Mouse (Mus musculus) embryonic facial prominence, embryonic 15.5 days (tissue): ENCODE results near the gene Iqcj. TPM values are rescaled to one million over a fixed set of nuclear protein-coding genes. Genes with fewer than 3 reads are reported as not detected.

Source experiments
- ATAC-seq: fragments of 200-750 bp; cut with Nextera tagmentation; 2 replicates; pipeline ENCODE4 v1.8.0; 2017; ENCODE audit warnings: low read depth, moderate TSS enrichment; ENCODE audit not compliant: insufficient number of reproducible peaks, low FRiP score, low TSS enrichment
- H3K27ac ChIP-seq: fragments of 300-500 bp; sonication (generic); replicated peaks from 2 replicates; pipeline ENCODE4 v1.5.1; 2015; ENCODE audit warnings: mild to moderate bottlenecking, inconsistent platforms
- H3K27me3 ChIP-seq: fragments of 300-500 bp; sonication (generic); 2 replicates; pipeline ENCODE4 v1.6.1; 2015; ENCODE audit warnings: inconsistent platforms
- H3K36me3 ChIP-seq: fragments of 300-500 bp; sonication (generic); 2 replicates; pipeline ENCODE4 v1.6.1; 2015; ENCODE audit warnings: mild to moderate bottlenecking, inconsistent platforms
- H3K4me1 ChIP-seq: fragments of 300-500 bp; sonication (generic); 2 replicates; pipeline ENCODE4 v1.6.1; 2015; ENCODE audit warnings: inconsistent platforms
- H3K4me2 ChIP-seq: fragments of 300-500 bp; sonication (generic); replicated peaks from 2 replicates; pipeline ENCODE4 v1.6.1; 2015; ENCODE audit warnings: mild to moderate bottlenecking, inconsistent platforms
- H3K4me3 ChIP-seq: fragments of 300-500 bp; sonication (generic); replicated peaks from 2 replicates; pipeline ENCODE4 v1.5.1; 2015; ENCODE audit warnings: mild to moderate bottlenecking, inconsistent platforms
- H3K9ac ChIP-seq: fragments of 300-500 bp; sonication (generic); 2 replicates; pipeline ENCODE4 v1.6.1; 2015; ENCODE audit warnings: inconsistent platforms
- H3K9me3 ChIP-seq: fragments of 300-500 bp; sonication (generic); replicated peaks from 2 replicates; pipeline ENCODE4 v1.6.1; 2016; ENCODE audit warnings: inconsistent platforms
- WGBS: fragments of 180-500 bp; shearing (Covaris S2); methylation state at CpG from one replicate; pipeline ENCODE4 v1.1.7; 2015; 5-methylcytosine and 5-hydroxymethylcytosine counted together
- polyA plus RNA-seq: library from polyadenylated mRNA; unstranded; fragments of >200 nt; fragmentation: Nextera tagmentation; extraction: Ambion mirVana; gene quantifications from 2 replicates; pipeline ENCODE4 v1.2.1, GENCODE M21; 2015

Gene Iqcj
- polyA plus RNA-seq, 1 experiment from 2014 or later, result not detected

- H3K27me3 ChIP-seq, result no peaks in the 10 kb centered on the region
- H3K27ac ChIP-seq, result no peak overlapping the region
- no peak for ATAC-seq
- no peak overlapping the region for H3K4me3 ChIP-seq
- H3K9me3 ChIP-seq, result no peaks in the 10 kb centered on the region
- H3K4me1 ChIP-seq, result no peaks in the 10 kb centered on the region
- 81% methylated on average over 2 of the region's 2 CpGs for WGBS
- no peak overlapping the region for H3K4me2 ChIP-seq
- H3K36me3 ChIP-seq, result no peaks in the 10 kb centered on the region
- no peak overlapping the region for H3K9ac ChIP-seq
Measured at GRCm38 (mm10) chr3:68042951-68043350, 150.9 kb downstream of the Iqcj start.

GRCm38 (mm10) chr3:68045475-68046416, 153.7 kb downstream of the Iqcj start:
- no peaks in the 10 kb centered on the region for H3K27me3 ChIP-seq
- H3K36me3 ChIP-seq, result no peaks in the 10 kb centered on the region
- no peak overlapping the region for H3K4me2 ChIP-seq
- 48% methylated on average over 9 of the region's 9 CpGs for WGBS
- ATAC-seq, result no peak
- H3K4me1 ChIP-seq, result no peaks in the 10 kb centered on the region
- no peak overlapping the region for H3K9ac ChIP-seq
- H3K9me3 ChIP-seq, result no peaks in the 10 kb centered on the region
- no peak overlapping the region for H3K27ac ChIP-seq
- no peak overlapping the region for H3K4me3 ChIP-seq

GRCm38 (mm10) chr3:68053538-68053937, 161.5 kb downstream of the Iqcj start:
- no peak overlapping the region for H3K9ac ChIP-seq
- 46% methylated on average over 2 of the region's 2 CpGs for WGBS
- no peaks in the 10 kb centered on the region for H3K36me3 ChIP-seq
- no peak overlapping the region for H3K27ac ChIP-seq
- no peaks in the 10 kb centered on the region for H3K9me3 ChIP-seq
- H3K4me1 ChIP-seq, result no peaks in the 10 kb centered on the region
- H3K27me3 ChIP-seq, result no peaks in the 10 kb centered on the region
- H3K4me3 ChIP-seq, result no peak overlapping the region
- H3K4me2 ChIP-seq, result no peak overlapping the region
- no peak for ATAC-seq

- Histone ChIP-seq H3K9ac (no peak overlapping the region), H3K27me3 (no peaks in the 10 kb centered on the region), H3K9me3 (no peaks in the 10 kb centered on the region), H3K4me1 (no peaks in the 10 kb centered on the region), H3K36me3 (no peaks in the 10 kb centered on the region), H3K4me3 (no peak overlapping the region), H3K4me2 (no peak overlapping the region), H3K27ac (no peak overlapping the region)
- no peak for ATAC-seq
- 59% methylated on average over 13 of the region's 13 CpGs for WGBS
Measured at GRCm38 (mm10) chr3:68055071-68055470, 163.1 kb downstream of the Iqcj start.

- H3K9me3 ChIP-seq, result no peaks in the 10 kb centered on the region
- H3K4me2 ChIP-seq, result peak overlapping the region; percentile 36
- no peak overlapping the region for H3K27ac ChIP-seq
- peak overlapping the region; percentile 32 for H3K4me3 ChIP-seq
- H3K27me3 ChIP-seq, result no peaks in the 10 kb centered on the region
- no peaks in the 10 kb centered on the region for H3K4me1 ChIP-seq
- no peak overlapping the region for H3K9ac ChIP-seq
- no peak for ATAC-seq
- H3K36me3 ChIP-seq, result no peaks in the 10 kb centered on the region
- 51% methylated on average over 23 of the region's 23 CpGs for WGBS
Measured at GRCm38 (mm10) chr3:68056373-68057275, 164.6 kb downstream of the Iqcj start.

GRCm38 (mm10) chr3:68059162-68059800, 167.3 kb downstream of the Iqcj start:
- no peaks in the 10 kb centered on the region for H3K9me3 ChIP-seq
- no peak overlapping the region for H3K4me2 ChIP-seq
- no peaks in the 10 kb centered on the region for H3K27me3 ChIP-seq
- no peak for ATAC-seq
- no peaks in the 10 kb centered on the region for H3K4me1 ChIP-seq
- 43% methylated on average over 2 of the region's 2 CpGs for WGBS
- no peak overlapping the region for H3K9ac ChIP-seq
- no peaks in the 10 kb centered on the region for H3K36me3 ChIP-seq
- no peak overlapping the region for H3K4me3 ChIP-seq
- no peak overlapping the region for H3K27ac ChIP-seq

GRCm38 (mm10) chr3:68064731-68065130, 172.7 kb downstream of the Iqcj start, which contains the start of gene Schip1:
Gene Schip1 (plus strand): TSS chr3:68064802.
- no peak for ATAC-seq
- H3K4me1 ChIP-seq, result no peaks in the 10 kb centered on the region
- H3K4me3 ChIP-seq, result no peak within 1 kb of the TSS
- H3K27me3 ChIP-seq, result no peaks in the 10 kb centered on the region
- 19% methylated on average over 12 of the region's 12 CpGs for WGBS
- no peak within 1 kb of the TSS for H3K27ac ChIP-seq
- H3K9me3 ChIP-seq, result no peaks in the 10 kb centered on the region
- no peak within 1 kb of the TSS for H3K4me2 ChIP-seq
- H3K9ac ChIP-seq, result no peak within 1 kb of the TSS
- no peaks in the 10 kb centered on the region for H3K36me3 ChIP-seq

GRCm38 (mm10) chr3:68071395-68072386, 179.7 kb downstream of the Iqcj start:
- H3K9me3 ChIP-seq, result no peaks in the 10 kb centered on the region
- H3K4me2 ChIP-seq, result no peak overlapping the region
- H3K27ac ChIP-seq, result no peak overlapping the region
- WGBS, result 57% methylated on average over 9 of the region's 9 CpGs
- no peaks in the 10 kb centered on the region for H3K4me1 ChIP-seq
- no peaks in the 10 kb centered on the region for H3K36me3 ChIP-seq
- no peak for ATAC-seq
- no peak overlapping the region for H3K4me3 ChIP-seq
- H3K9ac ChIP-seq, result no peak overlapping the region
- H3K27me3 ChIP-seq, result no peaks in the 10 kb centered on the region

- Histone ChIP-seq H3K36me3 (no peaks in the 10 kb centered on the region), H3K27me3 (no peaks in the 10 kb centered on the region), H3K27ac (no peak overlapping the region), H3K4me3 (no peak overlapping the region), H3K4me1 (no peaks in the 10 kb centered on the region), H3K9me3 (no peaks in the 10 kb centered on the region), H3K9ac (no peak overlapping the region), H3K4me2 (no peak overlapping the region)
- 74% methylated on average over 4 of the region's 4 CpGs for WGBS
- ATAC-seq, result no peak
Measured at GRCm38 (mm10) chr3:68077406-68077805, 185.4 kb downstream of the Iqcj start.

- Histone ChIP-seq H3K4me1 (no peaks in the 10 kb centered on the region), H3K9me3 (no peaks in the 10 kb centered on the region), H3K9ac (no peak overlapping the region), H3K4me3 (no peak overlapping the region), H3K4me2 (no peak overlapping the region), H3K27ac (no peak overlapping the region), H3K36me3 (no peaks in the 10 kb centered on the region), H3K27me3 (no peaks in the 10 kb centered on the region)
- 92% methylated on average over 2 of the region's 2 CpGs for WGBS
- no peak for ATAC-seq
Measured at GRCm38 (mm10) chr3:68085024-68085423, 193.0 kb downstream of the Iqcj start.
